Comparison of ENCODE assay signal across 13 mouse cellular contexts in the genomic region with DNA sequence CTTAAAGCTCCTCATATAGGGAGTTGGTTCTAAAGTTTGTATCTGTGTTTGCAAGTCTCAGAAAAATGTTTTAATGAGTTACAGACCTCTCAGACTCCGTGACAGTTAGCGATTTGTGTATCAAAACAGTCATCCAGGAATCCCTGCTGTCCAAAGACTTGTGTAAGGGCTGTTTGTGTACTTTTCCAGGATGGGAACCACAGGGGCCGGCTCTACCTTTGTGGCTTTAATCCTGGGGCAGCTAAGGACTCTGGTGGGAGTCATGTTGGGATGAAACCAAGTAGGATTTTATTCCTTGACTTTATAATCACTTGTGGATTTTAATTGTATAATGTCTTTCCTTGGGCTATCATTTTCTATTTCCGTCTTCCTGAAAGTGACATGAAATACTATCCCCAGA. TPM values are rescaled to one million over a fixed set of nuclear protein-coding genes. Genes with fewer than 3 reads are reported as not detected.
A peak's percentile ranks its signal among the peaks of the same experiment; 100 is the strongest.
DNase-seq lines count a peak whose midpoint lies in the region; ATAC-seq and TF ChIP-seq lines count a peak whose summit lies in the region.
"Had no signal": no experiment of that assay in that cellular context is flagged by ENCODE, and none has a peak within 500 bp of the region (broad histone marks: within the 10 kb centered on the region; RNA-seq: fewer than 3 reads in every experiment).

No protein-coding gene starts in this region.

- TF ChIP-seq CTCF in brain, embryonic 14.5 days (IDR thresholded peaks at IDR 0.05; ENCODE audit: borderline replicate concordance, extremely low read depth, insufficient read depth, insufficient read length) = no peak

- peaks cover 7% of the 10 kb centered on the region for H3K4me1 ChIP-seq in forebrain, embryonic 12.5 days
- H3K4me1 ChIP-seq in hindbrain, embryonic 13.5 days (replicated peaks) = peaks cover 35% of the 10 kb centered on the region
- H3K4me1 ChIP-seq in midbrain, embryonic 14.5 days (ENCODE audit: control insufficient read depth, insufficient read depth, low read length) = peaks cover 21% of the 10 kb centered on the region; the same call in 1 of the 2 replicates

- peak overlapping the region; percentile 58 for H3K4me3 ChIP-seq in forebrain, embryonic 12.5 days (replicated peaks)
- peak overlapping the region; percentile 63 for H3K4me3 ChIP-seq in hindbrain, embryonic 13.5 days
- peak overlapping the region; percentile 57 for H3K4me3 ChIP-seq in midbrain, embryonic 14.5 days (replicated peaks; ENCODE audit: low read depth, low read length)
- H3K4me3 ChIP-seq: lung, embryonic 15.5 days had no signal

- no peak overlapping the region for H3K27ac ChIP-seq in forebrain, embryonic 12.5 days
- H3K27ac ChIP-seq in hindbrain, embryonic 13.5 days = peak overlapping the region; percentile 98
- peak overlapping the region; percentile 94; the same call in 1 of the 2 replicates for H3K27ac ChIP-seq in midbrain, embryonic 14.5 days (replicated peaks; ENCODE audit: low read depth, low read length)
- H3K27ac ChIP-seq: kidney, postnatal 0 days; lung, embryonic 15.5 days had no signal

- H3K4me2 ChIP-seq in forebrain, embryonic 12.5 days = peak overlapping the region; percentile 90
- H3K4me2 ChIP-seq in hindbrain, embryonic 13.5 days = peak overlapping the region; percentile 66
- peak overlapping the region; percentile 65 for H3K4me2 ChIP-seq in midbrain, embryonic 14.5 days (ENCODE audit: low read length)

- intact Hi-C loops in gastrocnemius, postnatal 14 days (cut with DNase I; ENCODE audit: low total_unique reads) = no loop called here

- H3K9me3 ChIP-seq in forebrain, embryonic 12.5 days = no peaks in the 10 kb centered on the region
- no peaks in the 10 kb centered on the region for H3K9me3 ChIP-seq in hindbrain, embryonic 13.5 days
- no peaks in the 10 kb centered on the region for H3K9me3 ChIP-seq in midbrain, embryonic 14.5 days (ENCODE audit: control insufficient read depth, low read length)
- H3K9me3 ChIP-seq: lung, embryonic 15.5 days; megakaryocyte, embryonic 14.5 days had no signal

- no peak for TF ChIP-seq POLR2A in brain, embryonic 14.5 days (IDR thresholded peaks at IDR 0.05; ENCODE audit: borderline replicate concordance, extremely low read depth, insufficient read depth, insufficient read length, poor library complexity, severe bottlenecking)

- no peak for ATAC-seq in forebrain, embryonic 12.5 days (ENCODE audit: low FRiP score)
- ATAC-seq in hindbrain, embryonic 13.5 days (ENCODE audit: low FRiP score) = no peak
- ATAC-seq in midbrain, embryonic 14.5 days (ENCODE audit: low FRiP score, low TSS enrichment) = no peak

- WGBS in forebrain, embryonic 12.5 days = 23% methylated on average over 4 of the region's 4 CpGs
- 24% methylated on average over 4 of the region's 4 CpGs for WGBS in hindbrain, embryonic 13.5 days
- 12% methylated on average over 4 of the region's 4 CpGs for WGBS in midbrain, embryonic 14.5 days

- H3K36me3 ChIP-seq in forebrain, embryonic 12.5 days (replicated peaks) = no peaks in the 10 kb centered on the region
- no peaks in the 10 kb centered on the region for H3K36me3 ChIP-seq in hindbrain, embryonic 13.5 days
- no peaks in the 10 kb centered on the region for H3K36me3 ChIP-seq in midbrain, embryonic 14.5 days (ENCODE audit: control insufficient read depth, insufficient read depth, low read length)
- H3K36me3 ChIP-seq: lung, embryonic 15.5 days had no signal

- H3K27me3 ChIP-seq in forebrain, embryonic 12.5 days = peaks cover 12% of the 10 kb centered on the region
- H3K27me3 ChIP-seq in hindbrain, embryonic 13.5 days = 0 out of 2 replicates have a peak, but pooled peaks cover 3% of the 10 kb centered on the region
- no peaks in the 10 kb centered on the region for H3K27me3 ChIP-seq in midbrain, embryonic 14.5 days (ENCODE audit: control insufficient read depth, insufficient read depth, low read length)

- peak; percentile 28 for DNase-seq in brain, embryonic 14.5 days (ENCODE audit: low read depth)
- DNase-seq in midbrain, embryonic 14.5 days = peak; percentile 24
- no peak for DNase-seq in gastrocnemius, postnatal 14 days
- DNase-seq in right cerebral cortex, postnatal 4 days = no peak
- DNase-seq in right cerebral cortex, postnatal 25 days = no peak
- no peak for DNase-seq in cerebellum, adult 11-12 months
- DNase-seq: spleen, adult 18-20 months had no signal

- no peak overlapping the region for H3K9ac ChIP-seq in forebrain, embryonic 12.5 days
- H3K9ac ChIP-seq in hindbrain, embryonic 13.5 days = peak overlapping the region; percentile 87
- peak overlapping the region; percentile 74; the same call in 1 of the 2 replicates for H3K9ac ChIP-seq in midbrain, embryonic 14.5 days (replicated peaks; ENCODE audit: low read length)
- H3K9ac ChIP-seq: lung, embryonic 15.5 days had no signal

RNA-seq across cellular contexts. Expression of gene Dnajc6, which starts 55.0 kb away (rescaled TPM):
- polyA plus RNA-seq in brain, embryonic 14.5 days (2012; rRNA removed) = 37.1 and 56.5 TPM in 2 replicates
- polyA plus RNA-seq in forebrain, embryonic 12.5 days (2016; fragmentation: Nextera tagmentation; extraction: Ambion mirVana) = 8.7 and 11.0 TPM in 2 replicates
- polyA plus RNA-seq in hindbrain, embryonic 13.5 days (2015; fragmentation: Nextera tagmentation; extraction: Ambion mirVana) = 31.2 and 33.5 TPM in 2 replicates
- polyA plus RNA-seq in midbrain, embryonic 14.5 days (2014; fragmentation: Nextera tagmentation; extraction: Ambion mirVana) = 49.3 and 55.0 TPM in 2 replicates
- total RNA-seq in gastrocnemius, postnatal 14 days (2021) = under 1 TPM; 0.62 to 0.64 TPM
- total RNA-seq: neutrophil, adult 5-6 weeks had no signal

Comparison
In these comparisons a context has a peak if more than half of its experiments do, and no peak if none do; other contexts are left out.
1. DNase-seq: peak in brain, embryonic 14.5 days (single experiment) and midbrain, embryonic 14.5 days (single experiment); none in gastrocnemius, postnatal 14 days (single experiment), right cerebral cortex, postnatal 4 days (single experiment), right cerebral cortex, postnatal 25 days (single experiment) and cerebellum, adult 11-12 months (single experiment).
2. Peak in every context shown above with its lines, with median percentiles within 50 percentile points of each other: H3K4me2 ChIP-seq and H3K4me3 ChIP-seq.